Mouse (Mus musculus) midbrain, embryonic 11.5 days (tissue): Measurements from ENCODE around the gene Cpne6. TPM values are rescaled to one million over a fixed set of nuclear protein-coding genes. Genes with fewer than 3 reads are reported as not detected.

ENCODE experiments used
- ATAC-seq: fragments of 200-750 bp; cut with Nextera tagmentation; 2 replicates; pipeline ENCODE4 v1.8.0; 2017; ENCODE audit warnings: moderate TSS enrichment, moderate library complexity; ENCODE audit not compliant: low FRiP score
- DNase-seq: peaks from one replicate; pipeline ENCODE4 v3.0.0; 2015; ENCODE audit warnings: low spot score; ENCODE audit errors: missing footprints
- H3K27ac ChIP-seq: fragments of 300-500 bp; sonication (generic); 2 replicates; pipeline ENCODE4 v1.5.1; 2014; ENCODE audit warnings: low read depth, low read length
- H3K27me3 ChIP-seq: fragments of 300-500 bp; sonication (generic); 2 replicates; pipeline ENCODE4 v1.6.1; 2014; ENCODE audit warnings: mild to moderate bottlenecking, low read length, moderate library complexity, mixed read lengths; ENCODE audit not compliant: control insufficient read depth, insufficient read depth
- H3K36me3 ChIP-seq: fragments of 300-500 bp; sonication (generic); 2 replicates; pipeline ENCODE4 v1.6.1; 2014; ENCODE audit warnings: mild to moderate bottlenecking, low read length, moderate library complexity, mixed read lengths; ENCODE audit not compliant: control insufficient read depth, insufficient read depth
- H3K4me1 ChIP-seq: fragments of 300-500 bp; sonication (generic); 2 replicates; pipeline ENCODE4 v1.6.1; 2014; ENCODE audit warnings: low read length; ENCODE audit not compliant: control insufficient read depth, insufficient read depth
- H3K4me2 ChIP-seq: fragments of 300-500 bp; sonication (generic); 2 replicates; pipeline ENCODE4 v1.6.1; 2014; ENCODE audit warnings: mild to moderate bottlenecking, moderate library complexity
- H3K4me3 ChIP-seq: fragments of 300-500 bp; sonication (generic); 2 replicates; pipeline ENCODE4 v1.5.1; 2014; ENCODE audit warnings: low read depth, low read length
- H3K9ac ChIP-seq: fragments of 300-500 bp; sonication (generic); 2 replicates; pipeline ENCODE4 v1.6.1; 2014; ENCODE audit warnings: low read length
- H3K9me3 ChIP-seq: fragments of 300-500 bp; sonication (generic); 2 replicates; pipeline ENCODE4 v1.6.1; 2016; ENCODE audit warnings: low read length; ENCODE audit not compliant: control insufficient read depth
- WGBS: fragments of 180-500 bp; shearing (Covaris S2); extraction: QIAGEN DNeasy Blood & Tissue Kit; methylation state at CpG from one replicate; pipeline ENCODE4 v1.1.7; 2014; 5-methylcytosine and 5-hydroxymethylcytosine counted together
- polyA plus RNA-seq: library from polyadenylated mRNA; unstranded; fragments of >200 nt; fragmentation: Nextera tagmentation; extraction: Ambion mirVana; gene quantifications from 2 replicates; pipeline ENCODE4 v1.2.1, GENCODE M21; 2014

Gene Cpne6
- polyA plus RNA-seq, result 0.23 and 0.26 TPM in 2 replicates

- H3K9me3 ChIP-seq, result no peaks in the 10 kb centered on the region
- H3K27ac ChIP-seq, result no peak within 1 kb of the TSS
- no peak within 1 kb of the TSS for H3K4me2 ChIP-seq
- H3K4me3 ChIP-seq, result no peak within 1 kb of the TSS
- no peaks in the 10 kb centered on the region for H3K36me3 ChIP-seq
- ATAC-seq, result no peak
- no peaks in the 10 kb centered on the region for H3K4me1 ChIP-seq
- H3K9ac ChIP-seq, result no peak within 1 kb of the TSS
- WGBS, result 76% methylated on average over 22 of the region's 22 CpGs
- no peaks in the 10 kb centered on the region for H3K27me3 ChIP-seq
- DNase-seq, result peak; percentile 66
Observed at GRCm38 (mm10) chr14:55510125-55510731, at the start of gene Cpne6. TSS of gene Cpne6 (plus strand) at chr14:55510445.

GRCm38 (mm10) chr14:55461757-55462156 is 48.5 kb upstream of the Cpne6 start:
- H3K4me1 ChIP-seq, result no peaks in the 10 kb centered on the region
- H3K27me3 ChIP-seq, result no peaks in the 10 kb centered on the region
- H3K4me3 ChIP-seq, result no peak overlapping the region
- no peak overlapping the region for H3K4me2 ChIP-seq
- no peak for ATAC-seq
- no peak overlapping the region for H3K27ac ChIP-seq
- WGBS, result 74% methylated on average over 4 of the region's 4 CpGs
- no peak overlapping the region for H3K9ac ChIP-seq
- no peaks in the 10 kb centered on the region for H3K9me3 ChIP-seq
- peak; percentile 81 for DNase-seq
- H3K36me3 ChIP-seq, result no peaks in the 10 kb centered on the region

- Histone ChIP-seq H3K4me2 (no peak overlapping the region), H3K36me3 (no peaks in the 10 kb centered on the region), H3K27me3 (no peaks in the 10 kb centered on the region), H3K27ac (no peak overlapping the region), H3K4me3 (no peak overlapping the region), H3K9ac (no peak overlapping the region), H3K4me1 (no peaks in the 10 kb centered on the region), H3K9me3 (no peaks in the 10 kb centered on the region)
- WGBS, result 82% methylated on average over 4 of the region's 4 CpGs
- no peak for ATAC-seq
- DNase-seq, result no peak
Observed at GRCm38 (mm10) chr14:55466481-55466880, 43.8 kb upstream of the Cpne6 start.

GRCm38 (mm10) chr14:55467108-55467507 is 43.1 kb upstream of the Cpne6 start:
- H3K4me2 ChIP-seq, result no peak overlapping the region
- DNase-seq (peak; percentile 10), ATAC-seq (no peak)
- 83% methylated on average over 7 of the region's 7 CpGs for whole genome bisulfite sequencing
- no peak overlapping the region for H3K27ac ChIP-seq
- H3K27me3 ChIP-seq, result no peaks in the 10 kb centered on the region
- H3K4me1 ChIP-seq, result no peaks in the 10 kb centered on the region
- H3K36me3 ChIP-seq, result no peaks in the 10 kb centered on the region
- H3K9ac ChIP-seq, result no peak overlapping the region
- no peaks in the 10 kb centered on the region for H3K9me3 ChIP-seq
- no peak overlapping the region for H3K4me3 ChIP-seq

GRCm38 (mm10) chr14:55468301-55468741 is 41.9 kb upstream of the Cpne6 start:
- Histone ChIP-seq H3K36me3 (no peaks in the 10 kb centered on the region), H3K27me3 (no peaks in the 10 kb centered on the region), H3K4me1 (no peaks in the 10 kb centered on the region), H3K4me3 (no peak overlapping the region), H3K4me2 (no peak overlapping the region), H3K9ac (no peak overlapping the region), H3K9me3 (no peaks in the 10 kb centered on the region), H3K27ac (no peak overlapping the region)
- no peak for DNase-seq
- ATAC-seq, result no peak
- 89% methylated on average over 2 of the region's 2 CpGs for WGBS

GRCm38 (mm10) chr14:55469041-55469440 is 41.2 kb upstream of the Cpne6 start:
- ATAC-seq (no peak), DNase-seq (no peak)
- Histone ChIP-seq H3K27me3 (no peaks in the 10 kb centered on the region), H3K9ac (no peak overlapping the region), H3K27ac (no peak overlapping the region), H3K36me3 (no peaks in the 10 kb centered on the region), H3K4me1 (no peaks in the 10 kb centered on the region), H3K4me2 (no peak overlapping the region), H3K4me3 (no peak overlapping the region), H3K9me3 (no peaks in the 10 kb centered on the region)
- WGBS, result 88% methylated on average over 2 of the region's 2 CpGs

GRCm38 (mm10) chr14:55469821-55470220 is 40.4 kb upstream of the Cpne6 start:
- H3K4me2 ChIP-seq, result no peak overlapping the region
- no peak for ATAC-seq
- H3K27me3 ChIP-seq, result no peaks in the 10 kb centered on the region
- no peaks in the 10 kb centered on the region for H3K9me3 ChIP-seq
- no peaks in the 10 kb centered on the region for H3K36me3 ChIP-seq
- peak; percentile 47 for DNase-seq
- H3K4me1 ChIP-seq, result no peaks in the 10 kb centered on the region
- H3K9ac ChIP-seq, result no peak overlapping the region
- no peak overlapping the region for H3K27ac ChIP-seq
- H3K4me3 ChIP-seq, result no peak overlapping the region
- WGBS, result 84% methylated on average over 6 of the region's 6 CpGs

GRCm38 (mm10) chr14:55470806-55471205 is 39.4 kb upstream of the Cpne6 start:
- no peak for ATAC-seq

GRCm38 (mm10) chr14:55475654-55476053 is 34.6 kb upstream of the Cpne6 start:
- no peak overlapping the region for H3K27ac ChIP-seq
- no peaks in the 10 kb centered on the region for H3K27me3 ChIP-seq
- no peak for DNase-seq
- H3K9me3 ChIP-seq, result no peaks in the 10 kb centered on the region
- no peak overlapping the region for H3K4me2 ChIP-seq
- no peaks in the 10 kb centered on the region for H3K36me3 ChIP-seq
- H3K4me3 ChIP-seq, result no peak overlapping the region
- H3K4me1 ChIP-seq, result peaks cover 2% of the 10 kb centered on the region; the same call in 1 of the 2 replicates
- ATAC-seq, result no peak
- 74% methylated on average over 2 of the region's 2 CpGs for WGBS
- no peak overlapping the region for H3K9ac ChIP-seq

More at GRCm38 (mm10) chr14:55470806-55471205, 39.4 kb upstream of the Cpne6 start:
- no peak overlapping the region for H3K4me2 ChIP-seq
- 16% methylated on average over 10 of the region's 10 CpGs for WGBS
- no peak overlapping the region for H3K4me3 ChIP-seq
- DNase-seq, result peak; percentile 80
- H3K27me3 ChIP-seq, result no peaks in the 10 kb centered on the region
- H3K36me3 ChIP-seq, result no peaks in the 10 kb centered on the region
- no peaks in the 10 kb centered on the region for H3K9me3 ChIP-seq
- H3K27ac ChIP-seq, result no peak overlapping the region
- no peak overlapping the region for H3K9ac ChIP-seq
- H3K4me1 ChIP-seq, result no peaks in the 10 kb centered on the region
